Mouse (Mus musculus) embryonic facial prominence, embryonic 12.5 days (tissue): ENCODE measurements around the gene Gm10447. TPM values are rescaled to one million over a fixed set of nuclear protein-coding genes. Genes with fewer than 3 reads are reported as not detected.

Experiments
- ATAC-seq: fragments of 200-750 bp; cut with Nextera tagmentation; 2 replicates; pipeline ENCODE4 v1.8.0; 2017; ENCODE audit not compliant: insufficient number of reproducible peaks, insufficient read depth, low FRiP score, low TSS enrichment
- H3K27ac ChIP-seq: fragments of 300-500 bp; sonication (generic); 2 replicates; pipeline ENCODE4 v1.5.1; 2016; ENCODE audit warnings: mild to moderate bottlenecking
- H3K27me3 ChIP-seq: fragments of 300-500 bp; sonication (generic); 2 replicates; pipeline ENCODE4 v1.6.1; 2016; ENCODE audit warnings: mild to moderate bottlenecking, moderate library complexity
- H3K36me3 ChIP-seq: fragments of 300-500 bp; sonication (generic); 2 replicates; pipeline ENCODE4 v1.6.1; 2016; ENCODE audit warnings: mild to moderate bottlenecking
- H3K4me1 ChIP-seq: fragments of 300-500 bp; sonication (generic); 2 replicates; pipeline ENCODE4 v1.6.1; 2016
- H3K4me2 ChIP-seq: fragments of 300-500 bp; sonication (generic); replicated peaks from 2 replicates; pipeline ENCODE4 v1.6.1; 2016; ENCODE audit warnings: mild to moderate bottlenecking, moderate library complexity
- H3K4me3 ChIP-seq: fragments of 300-500 bp; sonication (generic); 2 replicates; pipeline ENCODE4 v1.5.1; 2016; ENCODE audit warnings: mild to moderate bottlenecking
- H3K9ac ChIP-seq: fragments of 300-500 bp; sonication (generic); 2 replicates; pipeline ENCODE4 v1.6.1; 2016; ENCODE audit warnings: mild to moderate bottlenecking, moderate library complexity
- H3K9me3 ChIP-seq: fragments of 300-500 bp; sonication (generic); 2 replicates; pipeline ENCODE4 v1.6.1; 2016; ENCODE audit warnings: mild to moderate bottlenecking, moderate library complexity
- WGBS: fragments of 180-500 bp; shearing (Covaris S2); methylation state at CpG from one replicate; pipeline ENCODE4 v1.1.7; 2016; 5-methylcytosine and 5-hydroxymethylcytosine counted together
- polyA plus RNA-seq: library from polyadenylated mRNA; unstranded; fragments of >200 nt; fragmentation: Nextera tagmentation; extraction: Ambion mirVana; gene quantifications from 2 replicates; pipeline ENCODE4 v1.2.1, GENCODE M21; 2016

The Gm10447 gene
- polyA plus RNA-seq = 0.22 and 0.27 TPM in 2 replicates

DNA sequence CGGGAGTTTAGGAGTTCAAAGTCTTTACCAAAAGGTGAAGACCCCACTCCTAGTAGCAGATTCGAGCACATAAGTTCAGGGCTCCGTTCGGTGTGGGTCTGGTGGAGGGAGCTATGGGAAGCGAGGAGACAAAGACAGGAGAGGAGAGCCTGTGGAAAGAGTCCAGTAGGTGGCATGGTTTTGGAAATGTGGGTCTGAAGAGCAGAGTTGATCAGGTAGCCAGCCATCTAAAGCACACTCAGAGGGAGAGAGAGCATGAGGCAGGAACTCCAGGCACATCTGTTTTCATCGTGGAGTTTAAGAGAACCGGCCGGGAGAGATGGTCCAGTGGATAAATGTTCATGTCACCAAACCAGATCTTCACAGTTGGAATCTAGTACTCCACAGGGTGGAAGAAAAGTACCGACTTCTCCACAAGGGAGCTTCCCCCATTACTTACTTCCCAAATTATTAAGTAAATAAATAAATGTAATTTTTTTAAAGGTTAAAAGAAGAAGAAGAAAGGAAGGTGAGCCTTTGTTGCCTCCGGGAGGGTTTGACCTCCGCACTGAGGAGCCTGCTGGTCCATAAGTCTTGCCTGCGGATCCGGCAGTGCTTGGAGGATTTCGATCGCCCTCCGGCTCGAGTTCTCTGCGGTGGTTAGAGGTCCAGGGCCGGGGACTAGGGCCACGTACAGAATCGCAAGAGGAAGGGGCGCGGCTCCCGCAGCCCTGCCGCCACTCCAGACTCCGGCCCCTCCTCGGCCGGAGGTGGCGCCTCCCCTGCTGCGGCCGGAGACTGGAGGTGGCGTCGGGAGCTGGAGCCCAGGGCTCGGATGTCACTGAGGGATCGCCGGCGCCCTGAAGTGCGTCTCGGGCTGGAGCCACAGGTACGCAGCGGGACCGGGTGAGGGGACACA, at the start of gene Gm10447, which contains the start of gene Shroom1:
Gene Gm10447, minus strand, starts transcription at position 637 of the 898 bp plus-strand sequence.
Gene Shroom1, plus strand, starts transcription at position 732 of the 898 bp plus-strand sequence.
- H3K27ac ChIP-seq = no peak within 1 kb of the TSS

DNA sequence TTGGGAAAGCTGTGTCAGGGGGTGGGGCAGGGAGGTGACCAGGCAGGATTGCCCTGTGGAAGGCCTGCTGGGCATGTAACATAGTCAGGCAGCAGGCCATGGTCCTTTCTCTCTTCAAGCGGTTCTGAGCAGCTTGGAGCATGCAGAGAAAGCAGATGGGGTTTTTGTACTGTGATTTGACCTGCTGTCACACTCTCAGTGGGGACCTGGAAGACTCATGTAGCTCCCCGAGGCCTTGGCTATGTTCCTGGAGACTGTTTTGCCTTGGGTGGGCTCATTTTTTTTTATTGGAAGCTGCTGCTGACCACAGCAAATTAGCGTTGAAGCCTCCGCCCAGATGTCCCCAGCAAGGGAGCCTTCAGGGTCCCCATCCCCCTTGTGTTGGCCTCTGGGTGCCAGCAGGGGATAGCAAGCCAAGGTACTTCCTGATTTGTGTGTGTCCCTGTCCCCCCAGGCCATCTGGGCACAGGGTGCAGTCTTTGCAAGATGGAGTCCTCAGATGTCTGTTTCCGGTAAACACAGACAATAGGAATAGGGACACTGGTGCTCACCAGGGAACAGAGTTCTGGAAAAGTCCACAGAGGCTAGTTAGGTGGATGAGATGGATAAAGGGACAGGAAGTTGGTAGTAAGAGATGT, 48.2 kb upstream of the Gm10447 start:
- Histone ChIP-seq H3K27me3 (no peaks in the 10 kb centered on the region), H3K4me2 (no peak overlapping the region), H3K9ac (no peak overlapping the region), H3K36me3 (no peaks in the 10 kb centered on the region), H3K9me3 (no peaks in the 10 kb centered on the region), H3K27ac (no peak overlapping the region), H3K4me1 (peaks cover 9% of the 10 kb centered on the region), H3K4me3 (no peak overlapping the region)
- WGBS = 62% methylated on average over 5 of the region's 5 CpGs
- no peak for ATAC-seq

More for the DNA sequence above, at the start of gene Gm10447, which contains the start of gene Shroom1:
- Histone ChIP-seq H3K36me3 (no peaks in the 10 kb centered on the region), H3K9ac (peak within 1 kb of the TSS; percentile 58), H3K4me1 (no peaks in the 10 kb centered on the region), H3K27me3 (peaks cover 7% of the 10 kb centered on the region), H3K9me3 (no peaks in the 10 kb centered on the region), H3K4me3 (peak within 1 kb of the TSS; percentile 50), H3K4me2 (peak within 1 kb of the TSS; percentile 54)
- peak; percentile 82 for ATAC-seq
- 3% methylated on average over 42 of the region's 42 CpGs for WGBS

GRCm38 (mm10) chr11:53504376-53504775, 47.5 kb upstream of the Gm10447 start:
- H3K27ac ChIP-seq = no peak overlapping the region
- H3K36me3 ChIP-seq = no peaks in the 10 kb centered on the region
- H3K27me3 ChIP-seq = no peaks in the 10 kb centered on the region
- H3K4me1 ChIP-seq = peaks cover 9% of the 10 kb centered on the region
- no peak overlapping the region for H3K4me2 ChIP-seq
- WGBS = 83% methylated on average over 8 of the region's 8 CpGs
- H3K4me3 ChIP-seq = no peak overlapping the region
- no peaks in the 10 kb centered on the region for H3K9me3 ChIP-seq
- no peak overlapping the region for H3K9ac ChIP-seq
- no peak for ATAC-seq

DNA sequence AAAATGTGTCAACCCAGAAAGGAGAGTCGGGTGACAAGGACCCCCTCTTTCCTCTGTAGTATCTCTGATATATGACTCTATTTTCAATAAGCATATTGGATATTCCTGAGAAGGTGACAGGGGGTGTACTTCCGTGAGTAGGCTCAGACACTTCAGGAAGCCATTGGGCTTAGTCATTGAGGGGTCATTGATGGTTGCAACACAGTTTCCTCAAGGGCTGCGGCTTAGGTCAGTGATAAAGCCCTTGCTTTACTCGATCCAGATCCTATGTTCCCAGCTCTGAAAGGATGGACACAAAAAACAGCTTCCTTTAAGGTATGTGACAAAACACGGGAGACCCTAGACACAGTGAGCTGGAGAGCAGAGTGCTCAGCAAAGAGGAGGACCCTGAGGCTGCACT, 46.8 kb upstream of the Gm10447 start:
- H3K4me2 ChIP-seq = no peak overlapping the region
- no peaks in the 10 kb centered on the region for H3K27me3 ChIP-seq
- no peaks in the 10 kb centered on the region for H3K9me3 ChIP-seq
- H3K4me3 ChIP-seq = no peak overlapping the region
- no peak overlapping the region for H3K27ac ChIP-seq
- ATAC-seq = no peak
- peaks cover 9% of the 10 kb centered on the region for H3K4me1 ChIP-seq
- 81% methylated on average over 5 of the region's 5 CpGs for WGBS
- H3K36me3 ChIP-seq = no peaks in the 10 kb centered on the region
- H3K9ac ChIP-seq = no peak overlapping the region

GRCm38 (mm10) chr11:53502039-53502765, 45.3 kb upstream of the Gm10447 start:
- no peaks in the 10 kb centered on the region for H3K27me3 ChIP-seq
- no peaks in the 10 kb centered on the region for H3K36me3 ChIP-seq
- WGBS = 85% methylated on average over 8 of the region's 8 CpGs
- peaks cover 9% of the 10 kb centered on the region for H3K4me1 ChIP-seq
- H3K9me3 ChIP-seq = no peaks in the 10 kb centered on the region
- no peak overlapping the region for H3K4me2 ChIP-seq
- no peak overlapping the region for H3K4me3 ChIP-seq
- ATAC-seq = no peak
- no peak overlapping the region for H3K9ac ChIP-seq
- no peak overlapping the region for H3K27ac ChIP-seq

DNA sequence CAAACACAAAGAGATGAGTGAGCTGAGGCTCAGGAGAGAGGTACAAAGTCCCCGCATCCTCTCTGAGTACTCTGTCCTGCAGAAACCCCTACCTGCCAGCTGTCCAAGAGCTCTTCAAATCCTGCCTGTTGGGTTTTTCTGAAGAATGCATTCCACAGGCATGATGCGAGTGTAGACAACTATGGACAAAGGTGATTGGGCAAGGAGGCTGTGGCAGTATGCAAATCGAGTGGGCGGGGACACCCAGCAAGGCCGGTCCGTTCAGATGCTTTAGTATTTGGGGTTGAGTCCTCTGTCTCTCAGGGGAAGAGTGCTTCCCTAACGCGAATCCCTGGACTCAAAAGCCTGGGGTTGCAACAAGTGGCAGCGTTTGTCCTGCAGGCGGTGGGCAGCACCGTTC, 43.7 kb upstream of the Gm10447 start:
- Histone ChIP-seq H3K27me3 (no peaks in the 10 kb centered on the region), H3K4me3 (no peak overlapping the region), H3K4me2 (peak overlapping the region; percentile 36), H3K27ac (no peak overlapping the region), H3K9ac (no peak overlapping the region), H3K4me1 (peaks cover 9% of the 10 kb centered on the region), H3K36me3 (no peaks in the 10 kb centered on the region), H3K9me3 (no peaks in the 10 kb centered on the region)
- 9% methylated on average over 11 of the region's 11 CpGs for WGBS
- 0 out of 2 replicates have a peak, but pooled peaks have one; percentile 47 for ATAC-seq

GRCm38 (mm10) chr11:53496946-53497345, 40.0 kb upstream of the Gm10447 start:
- no peak overlapping the region for H3K27ac ChIP-seq
- no peak overlapping the region for H3K9ac ChIP-seq
- no peak overlapping the region for H3K4me3 ChIP-seq
- ATAC-seq = no peak
- H3K9me3 ChIP-seq = no peaks in the 10 kb centered on the region
- H3K4me1 ChIP-seq = peaks cover 14% of the 10 kb centered on the region
- H3K4me2 ChIP-seq = no peak overlapping the region
- WGBS = 83% methylated on average over 6 of the region's 6 CpGs
- no peaks in the 10 kb centered on the region for H3K36me3 ChIP-seq
- no peaks in the 10 kb centered on the region for H3K27me3 ChIP-seq

DNA sequence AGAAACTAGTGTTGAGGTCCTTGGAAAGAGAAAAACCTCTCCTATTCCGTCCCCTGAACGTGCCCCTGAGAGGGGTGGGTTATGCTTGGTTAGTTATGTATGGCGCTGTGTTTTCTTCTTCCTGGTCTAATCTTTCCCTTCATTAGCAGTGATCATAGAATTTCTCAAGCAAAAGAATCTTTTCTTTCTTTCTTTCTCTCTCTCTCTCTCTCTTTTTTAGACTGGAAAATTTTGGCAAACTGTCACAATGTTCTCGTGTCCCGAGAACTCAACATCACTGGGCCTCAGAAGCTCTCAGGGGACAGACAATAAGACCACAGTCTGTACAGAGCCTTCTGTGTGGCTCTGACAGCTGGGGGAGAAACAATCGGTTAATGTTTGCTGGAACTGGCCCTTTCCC, 38.5 kb upstream of the Gm10447 start:
- Histone ChIP-seq H3K27me3 (no peaks in the 10 kb centered on the region), H3K4me2 (no peak overlapping the region), H3K4me3 (no peak overlapping the region), H3K9me3 (no peaks in the 10 kb centered on the region), H3K27ac (no peak overlapping the region), H3K4me1 (peaks cover 8% of the 10 kb centered on the region; the same call in 1 of the 2 replicates), H3K9ac (no peak overlapping the region), H3K36me3 (no peaks in the 10 kb centered on the region)
- ATAC-seq = no peak
- 21% methylated on average over 6 of the region's 6 CpGs for WGBS

- Histone ChIP-seq H3K4me2 (no peak overlapping the region), H3K9me3 (no peaks in the 10 kb centered on the region), H3K27ac (no peak overlapping the region), H3K36me3 (no peaks in the 10 kb centered on the region), H3K4me1 (0 out of 2 replicates have a peak, but pooled peaks cover 7% of the 10 kb centered on the region), H3K4me3 (no peak overlapping the region), H3K9ac (no peak overlapping the region), H3K27me3 (0 out of 2 replicates have a peak, but pooled peaks cover 2% of the 10 kb centered on the region)
- ATAC-seq = no peak; the same call in 1 of the 2 replicates
- WGBS = 33% methylated on average over 3 of the region's 3 CpGs
Measured at GRCm38 (mm10) chr11:53493243-53493955, 36.5 kb upstream of the Gm10447 start.

- 6% methylated on average over 8 of the region's 8 CpGs for WGBS
- H3K27me3 ChIP-seq = peaks cover 12% of the 10 kb centered on the region; the same call in 1 of the 2 replicates
- no peak overlapping the region for H3K27ac ChIP-seq
- peaks cover 12% of the 10 kb centered on the region; the same call in 1 of the 2 replicates for H3K4me1 ChIP-seq
- no peak overlapping the region for H3K9ac ChIP-seq
- no peak for ATAC-seq
- no peak overlapping the region for H3K4me3 ChIP-seq
- no peaks in the 10 kb centered on the region for H3K9me3 ChIP-seq
- H3K4me2 ChIP-seq = no peak overlapping the region
- no peaks in the 10 kb centered on the region for H3K36me3 ChIP-seq
Measured at GRCm38 (mm10) chr11:53491954-53492401, 35.1 kb upstream of the Gm10447 start.

GRCm38 (mm10) chr11:53489421-53489820, 32.5 kb upstream of the Gm10447 start:
- Histone ChIP-seq H3K27ac (no peak overlapping the region), H3K4me2 (no peak overlapping the region), H3K27me3 (peaks cover 23% of the 10 kb centered on the region), H3K4me1 (peaks cover 12% of the 10 kb centered on the region; the same call in 1 of the 2 replicates), H3K4me3 (no peak overlapping the region), H3K9ac (no peak overlapping the region), H3K9me3 (no peaks in the 10 kb centered on the region), H3K36me3 (no peaks in the 10 kb centered on the region)
- WGBS = 62% methylated on average over 9 of the region's 9 CpGs
- ATAC-seq = no peak
